Mouse (Mus musculus) lung, postnatal 36 days (tissue): ENCODE measurements at regions not wholly inside any gene's neighbourhood (a gene's known extent, or its start where the extent isn't known, plus 50 kb on each side); places are given as distances from the start of the nearest gene placed in this dataset.

ENCODE experiments used
- DNase-seq: peaks from one replicate; pipeline ENCODE4 v3.0.0; 2022; ENCODE audit warnings: mixed read lengths

GRCm38 (mm10) chr3:36743399-36743798 lies 53.4 kb upstream of the Trpc3 start:
- no peak for DNase-seq

DNA sequence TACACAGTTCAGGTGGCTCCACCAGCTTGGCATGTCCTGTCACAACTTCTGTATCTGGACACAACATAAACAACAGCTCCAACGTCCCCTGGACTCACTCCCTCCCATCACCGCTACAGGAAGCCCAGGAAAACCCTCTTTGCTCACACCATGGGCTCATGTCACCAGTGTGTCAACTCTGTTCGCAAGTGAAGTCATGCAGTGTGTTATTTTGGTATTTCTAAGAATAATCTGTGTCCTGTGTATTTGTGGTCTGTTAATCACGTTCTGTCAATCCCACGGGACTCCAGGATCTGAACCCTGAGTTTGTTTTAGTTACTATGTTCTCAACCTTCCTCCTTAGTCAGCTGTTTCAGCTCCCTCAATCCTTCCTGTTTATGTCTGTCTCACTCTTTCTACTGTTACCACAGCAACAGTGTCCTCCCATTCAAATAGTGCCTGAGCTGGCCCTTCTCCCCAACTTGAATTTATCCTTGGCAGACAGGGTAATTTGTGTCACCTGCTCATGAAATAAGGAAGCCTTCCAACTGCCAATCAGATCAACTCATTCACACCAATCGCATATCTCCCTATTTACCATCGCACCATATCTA lies 64.5 kb upstream of the Trpc3 start:
- peak; percentile 37 for DNase-seq

GRCm38 (mm10) chr3:36762065-36762653 lies 72.2 kb upstream of the Trpc3 start:
- no peak for DNase-seq

DNA sequence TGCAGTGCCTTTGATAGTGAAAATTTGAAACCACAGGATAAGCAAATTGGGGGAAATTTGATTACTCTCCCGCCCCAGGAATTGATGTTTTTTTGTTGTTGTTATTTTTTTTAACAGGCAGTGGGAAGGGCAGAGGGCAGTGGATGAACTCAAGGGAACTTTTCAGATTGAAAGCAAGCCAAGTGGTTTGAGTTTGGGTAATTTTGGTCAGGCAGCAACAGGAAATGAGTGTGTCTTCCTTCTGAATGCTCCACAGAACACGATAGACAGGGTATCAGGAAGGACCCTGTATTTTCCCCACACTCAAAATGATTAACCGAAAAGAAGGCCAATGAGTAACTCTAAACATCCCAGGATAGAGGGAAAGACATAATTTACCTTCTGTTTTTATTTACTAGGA lies 72.9 kb upstream of the Trpc3 start:
- peak; percentile 20 for DNase-seq

GRCm38 (mm10) chr3:36764741-36765140 lies 74.8 kb upstream of the Trpc3 start:
- no peak for DNase-seq

DNA sequence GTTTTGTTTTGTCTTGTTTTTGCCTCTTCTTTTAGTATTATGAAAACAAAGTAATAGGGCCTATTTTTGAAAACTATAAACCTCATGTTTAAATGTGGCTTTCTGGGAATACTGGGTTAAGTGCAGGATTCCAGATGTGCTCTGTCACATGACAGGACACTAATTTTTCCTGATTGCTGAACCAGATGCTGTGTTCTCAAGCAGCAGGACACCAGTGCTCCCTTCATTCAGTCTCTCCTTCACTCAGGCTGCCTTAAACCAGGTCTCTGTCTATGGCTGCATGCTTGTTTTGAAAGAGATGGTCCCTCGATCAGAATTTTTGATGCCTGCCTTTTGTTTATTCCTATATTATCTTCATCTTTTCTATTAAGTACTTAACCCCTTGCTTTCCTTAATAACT lies 80.1 kb upstream of the Trpc3 start:
- DNase-seq, result peak; percentile 17

DNA sequence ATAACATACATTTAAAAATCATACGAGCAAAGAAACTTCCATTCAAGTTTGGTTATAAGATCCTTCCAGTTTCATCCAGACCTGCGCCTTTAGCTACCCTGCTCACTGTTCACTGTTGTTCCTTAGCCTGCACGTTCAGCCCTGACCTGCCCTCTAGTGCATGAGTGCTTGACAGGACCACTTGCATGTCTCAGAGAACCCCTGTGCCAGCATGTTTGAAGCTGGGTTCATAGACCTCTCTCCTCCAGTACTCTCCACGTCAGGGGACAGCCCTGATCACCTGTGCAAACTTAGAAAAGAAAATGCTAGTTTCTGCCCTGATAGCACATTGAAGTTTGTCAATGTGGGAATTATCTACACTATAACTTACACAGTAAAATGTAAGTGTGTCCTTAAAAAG lies 81.0 kb upstream of the Trpc3 start:
- DNase-seq, result no peak

DNA sequence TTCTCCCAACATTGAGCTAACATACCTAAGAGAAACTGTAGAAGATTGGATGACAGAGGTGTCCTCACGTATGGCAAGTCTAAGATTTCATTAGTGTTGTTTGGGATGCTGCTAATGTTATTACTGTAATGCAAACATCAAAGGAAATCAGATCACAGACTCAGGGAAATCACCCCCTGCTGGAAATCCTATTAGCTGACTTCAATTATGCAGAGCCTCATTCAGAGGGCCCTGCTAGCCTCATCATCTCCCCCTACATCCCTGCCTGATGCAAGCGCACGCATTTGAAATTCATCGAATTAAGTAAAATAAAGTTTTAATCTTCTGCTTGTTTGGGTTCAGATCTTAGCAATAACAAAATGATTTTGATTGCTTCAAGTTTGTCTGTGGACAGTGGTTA lies 84.1 kb upstream of the Trpc3 start:
- DNase-seq, result no peak

- DNase-seq, result peak; percentile 21
Observed at GRCm38 (mm10) chr3:36778448-36778847, 84.5 kb upstream of the 4932438A13Rik start.

GRCm38 (mm10) chr3:36786581-36786980 lies 76.3 kb upstream of the 4932438A13Rik start:
- DNase-seq, result no peak

DNA sequence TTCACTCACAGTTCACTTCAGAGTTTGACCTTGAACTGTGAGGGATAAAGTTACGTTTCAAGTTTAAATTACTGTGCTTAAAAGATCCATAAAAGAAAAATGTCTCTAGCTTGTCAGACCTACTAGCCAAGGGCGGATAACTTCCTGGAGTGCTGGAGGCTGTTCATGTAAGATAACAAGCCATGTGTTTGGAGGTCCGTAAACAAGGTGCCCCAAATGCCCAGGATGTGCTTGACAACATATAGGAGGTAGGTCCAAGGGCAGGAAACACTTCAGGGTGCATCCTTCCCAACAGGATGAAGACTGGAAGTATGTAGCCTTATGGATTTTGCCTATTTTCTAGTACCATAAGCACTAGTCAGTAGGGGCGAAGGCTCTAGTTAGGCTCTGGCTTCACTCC lies 72.7 kb upstream of the 4932438A13Rik start:
- no peak for DNase-seq

- DNase-seq, result no peak
Observed at GRCm38 (mm10) chr3:36797025-36797424, 65.9 kb upstream of the 4932438A13Rik start.

DNA sequence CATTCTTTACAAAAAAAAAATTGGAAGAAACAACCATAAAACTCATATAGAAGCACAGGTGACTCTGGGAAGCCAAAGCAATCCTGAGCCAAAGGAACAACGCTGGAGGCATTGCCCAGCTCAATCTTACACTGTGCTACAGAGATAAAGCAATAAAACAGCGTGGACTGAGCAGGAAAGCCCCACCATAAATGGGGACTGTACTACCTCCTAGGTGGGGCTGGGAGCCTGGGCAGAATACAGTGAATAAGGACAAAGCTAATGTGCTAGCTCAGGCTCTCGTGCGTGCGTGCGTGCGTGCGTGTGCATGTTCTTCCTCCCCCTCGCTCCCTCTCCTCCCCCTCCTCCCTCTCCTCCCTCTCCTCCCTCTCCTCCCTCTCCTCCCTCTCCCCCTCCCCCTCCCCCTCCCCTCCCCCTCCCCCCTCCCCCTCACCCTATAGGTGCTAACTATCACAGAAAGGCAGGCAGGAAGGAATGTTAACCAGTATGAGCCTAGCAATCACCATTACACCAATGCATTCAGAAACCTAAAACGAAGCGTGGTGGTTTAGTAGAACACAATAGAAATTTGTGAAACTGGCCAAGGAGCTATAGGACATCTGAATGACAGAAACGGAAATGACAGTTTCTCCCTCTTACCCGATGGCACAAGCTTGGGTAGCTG lies 64.6 kb upstream of the 4932438A13Rik start:
- DNase-seq, result no peak

DNA sequence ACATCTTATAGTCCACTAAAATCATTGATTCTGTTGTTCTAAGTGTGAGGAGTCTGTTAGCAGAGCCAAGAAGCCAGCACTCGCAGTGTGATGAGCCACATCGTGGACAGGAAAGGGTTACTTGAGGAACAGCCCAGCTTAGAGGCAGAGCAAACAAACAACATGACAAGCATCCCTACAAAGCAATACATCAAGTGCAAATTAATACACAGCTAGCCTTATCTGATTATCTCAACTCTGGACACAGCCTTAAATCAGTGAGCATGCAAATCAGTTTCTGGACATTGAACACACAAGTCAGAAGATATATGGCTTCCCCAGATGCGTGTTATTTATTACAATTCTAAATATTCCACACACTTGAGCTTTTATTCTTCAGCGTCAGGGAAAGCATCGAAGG lies 52.4 kb upstream of the 4932438A13Rik start:
- DNase-seq, result no peak
